Mouse (Mus musculus) heart, embryonic 11.5 days (tissue): ENCODE data around the gene Haus2. TPM values are rescaled to one million over a fixed set of nuclear protein-coding genes. Genes with fewer than 3 reads are reported as not detected.

Experiments
- ATAC-seq: fragments of 200-750 bp; cut with Nextera tagmentation; replicated peaks from 2 replicates; pipeline ENCODE4 v1.8.0; 2017; ENCODE audit warnings: moderate library complexity; ENCODE audit not compliant: insufficient number of reproducible peaks, low FRiP score, low TSS enrichment
- H3K27ac ChIP-seq: fragments of 300-500 bp; sonication (generic); 2 replicates; pipeline ENCODE4 v1.5.1; 2014; ENCODE audit warnings: mild to moderate bottlenecking, low read depth, low read length
- H3K27me3 ChIP-seq: fragments of 300-500 bp; sonication (generic); 2 replicates; pipeline ENCODE4 v1.6.1; 2014; ENCODE audit warnings: mild to moderate bottlenecking, low read length, mixed read lengths; ENCODE audit not compliant: control insufficient read depth, insufficient read depth
- H3K36me3 ChIP-seq: fragments of 300-500 bp; sonication (generic); 2 replicates; pipeline ENCODE4 v1.6.1; 2014; ENCODE audit warnings: mild to moderate bottlenecking, low read length, moderate library complexity, mixed read lengths; ENCODE audit not compliant: control insufficient read depth, insufficient read depth
- H3K4me1 ChIP-seq: fragments of 300-500 bp; sonication (generic); 2 replicates; pipeline ENCODE4 v1.6.1; 2014; ENCODE audit warnings: low read length; ENCODE audit not compliant: control insufficient read depth, insufficient read depth
- H3K4me2 ChIP-seq: fragments of 300-500 bp; sonication (generic); 2 replicates; pipeline ENCODE4 v1.6.1; 2014; ENCODE audit warnings: mild to moderate bottlenecking, moderate library complexity
- H3K4me3 ChIP-seq: fragments of 300-500 bp; sonication (generic); 2 replicates; pipeline ENCODE4 v1.5.1; 2014; ENCODE audit warnings: low read depth, low read length
- H3K9ac ChIP-seq: fragments of 300-500 bp; sonication (generic); 2 replicates; pipeline ENCODE4 v1.6.1; 2014; ENCODE audit warnings: mild to moderate bottlenecking, low read depth, low read length, moderate library complexity
- H3K9me3 ChIP-seq: fragments of 300-500 bp; sonication (generic); replicated peaks from 2 replicates; pipeline ENCODE4 v1.6.1; 2016; ENCODE audit warnings: low read length; ENCODE audit not compliant: control insufficient read depth
- whole genome bisulfite sequencing: fragments of 180-500 bp; shearing (Covaris S2); extraction: QIAGEN DNeasy Blood & Tissue Kit; methylation state at CpG from one replicate; pipeline ENCODE4 v1.1.7; 2014; ENCODE audit not compliant: insufficient replicate concordance; 5-methylcytosine and 5-hydroxymethylcytosine counted together
- polyA plus RNA-seq: library from polyadenylated mRNA; unstranded; fragments of >200 nt; fragmentation: Nextera tagmentation; extraction: Ambion mirVana; gene quantifications from 2 replicates; pipeline ENCODE4 v1.2.1, GENCODE M21; 2014

Gene Haus2
- polyA plus RNA-seq, 1 experiment from 2014 or later, result 20.6 TPM

DNA sequence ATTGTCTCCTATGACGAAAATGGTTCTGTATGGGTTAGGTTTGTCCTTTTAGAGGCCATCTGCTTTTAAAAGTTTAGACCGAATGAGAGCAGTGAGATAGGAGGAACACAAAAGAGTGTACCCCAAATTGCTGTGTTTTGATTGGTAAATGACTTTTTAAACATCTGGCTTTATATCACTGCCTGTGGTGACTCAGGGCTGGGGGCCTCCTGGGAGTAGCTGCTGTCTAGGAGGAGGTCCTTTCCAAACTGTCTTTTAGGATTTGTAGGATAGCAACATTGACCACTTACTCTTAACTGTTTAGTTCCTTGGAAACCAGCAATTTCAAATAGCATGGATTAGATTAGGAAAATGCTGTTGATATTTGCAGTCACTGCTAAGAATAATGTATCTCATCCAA, 21.1 kb downstream of the Haus2 start:
- Histone ChIP-seq H3K36me3 (peaks cover 3% of the 10 kb centered on the region; the same call in 1 of the 2 replicates), H3K27ac (no peak overlapping the region), H3K4me3 (no peak overlapping the region), H3K9ac (no peak overlapping the region), H3K4me1 (peaks cover 11% of the 10 kb centered on the region), H3K4me2 (no peak overlapping the region), H3K9me3 (no peaks in the 10 kb centered on the region), H3K27me3 (no peaks in the 10 kb centered on the region)
- 82% methylated on average over 2 of the region's 2 CpGs for WGBS
- ATAC-seq, result no peak

- Histone ChIP-seq H3K27ac (no peak overlapping the region), H3K27me3 (no peaks in the 10 kb centered on the region), H3K36me3 (peaks cover 3% of the 10 kb centered on the region; the same call in 1 of the 2 replicates), H3K9ac (no peak overlapping the region), H3K9me3 (no peaks in the 10 kb centered on the region), H3K4me1 (peaks cover 11% of the 10 kb centered on the region), H3K4me2 (no peak overlapping the region), H3K4me3 (no peak overlapping the region)
- 55% methylated on average over 2 of the region's 2 CpGs for WGBS
- ATAC-seq, result no peak
These were observed 21.5 kb downstream of the Haus2 start for GRCm38 (mm10) chr2:120630655-120631054.

- Histone ChIP-seq H3K9me3 (no peaks in the 10 kb centered on the region), H3K36me3 (peaks cover 3% of the 10 kb centered on the region; the same call in 1 of the 2 replicates), H3K9ac (no peak overlapping the region), H3K4me3 (no peak overlapping the region), H3K4me2 (no peak overlapping the region), H3K27ac (no peak overlapping the region), H3K4me1 (peaks cover 11% of the 10 kb centered on the region), H3K27me3 (no peaks in the 10 kb centered on the region)
- 58% methylated on average over 2 of the region's 2 CpGs for WGBS
- no peak for ATAC-seq
These were observed 22.3 kb downstream of the Haus2 start for GRCm38 (mm10) chr2:120631521-120631920.

DNA sequence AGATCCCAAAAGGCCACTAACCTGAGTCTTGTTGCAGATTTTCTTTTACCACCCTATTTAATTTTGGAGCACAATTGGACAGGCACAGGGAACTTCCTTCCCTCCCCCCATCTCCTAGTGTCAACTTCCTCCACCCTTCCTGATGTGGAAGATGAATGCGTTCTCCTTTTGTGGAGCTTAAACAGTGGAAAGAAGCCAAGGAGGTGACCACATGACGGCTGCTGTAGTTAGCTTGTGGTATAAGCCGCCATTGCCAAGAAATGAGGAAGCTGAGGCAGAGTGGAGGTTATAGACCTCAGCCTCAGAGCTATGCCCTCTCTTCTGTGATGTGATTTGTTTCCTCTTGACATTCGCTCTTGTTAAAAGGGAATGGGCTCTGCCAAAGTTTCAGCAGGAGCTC, 22.8 kb downstream of the Haus2 start:
- no peak for ATAC-seq
- Histone ChIP-seq H3K27me3 (no peaks in the 10 kb centered on the region), H3K27ac (no peak overlapping the region), H3K4me3 (no peak overlapping the region), H3K9me3 (no peaks in the 10 kb centered on the region), H3K4me2 (no peak overlapping the region), H3K9ac (no peak overlapping the region), H3K4me1 (peaks cover 11% of the 10 kb centered on the region), H3K36me3 (peaks cover 3% of the 10 kb centered on the region; the same call in 1 of the 2 replicates)
- WGBS, result 77% methylated on average over 4 of the region's 4 CpGs

DNA sequence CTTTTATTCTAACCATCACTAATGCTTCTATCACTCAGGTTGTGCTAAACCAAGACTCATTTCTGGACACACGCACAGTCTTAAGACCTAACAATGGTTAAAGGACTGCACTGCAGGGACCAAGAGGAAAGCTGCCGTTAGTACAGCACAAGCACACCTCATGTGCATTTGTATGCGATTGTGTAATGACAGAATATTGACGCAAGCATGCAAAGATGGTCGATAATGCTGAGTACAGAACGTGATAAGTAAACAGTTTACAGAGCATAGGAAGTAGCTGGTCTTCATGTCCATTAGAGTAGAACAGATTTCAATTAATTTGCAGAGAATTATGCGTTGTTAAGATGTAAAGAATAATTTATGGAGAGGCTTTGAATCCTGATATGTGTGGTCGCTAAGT, 31.7 kb downstream of the Haus2 start:
- Histone ChIP-seq H3K4me2 (no peak overlapping the region), H3K27ac (no peak overlapping the region), H3K36me3 (no peaks in the 10 kb centered on the region), H3K9ac (no peak overlapping the region), H3K4me1 (no peaks in the 10 kb centered on the region), H3K9me3 (no peaks in the 10 kb centered on the region), H3K4me3 (no peak overlapping the region), H3K27me3 (no peaks in the 10 kb centered on the region)
- 84% methylated on average over 8 of the region's 8 CpGs for WGBS
- ATAC-seq, result no peak

- H3K27ac ChIP-seq, result no peak overlapping the region
These were observed 34.7 kb downstream of the Haus2 start for GRCm38 (mm10) chr2:120643836-120644235.

DNA sequence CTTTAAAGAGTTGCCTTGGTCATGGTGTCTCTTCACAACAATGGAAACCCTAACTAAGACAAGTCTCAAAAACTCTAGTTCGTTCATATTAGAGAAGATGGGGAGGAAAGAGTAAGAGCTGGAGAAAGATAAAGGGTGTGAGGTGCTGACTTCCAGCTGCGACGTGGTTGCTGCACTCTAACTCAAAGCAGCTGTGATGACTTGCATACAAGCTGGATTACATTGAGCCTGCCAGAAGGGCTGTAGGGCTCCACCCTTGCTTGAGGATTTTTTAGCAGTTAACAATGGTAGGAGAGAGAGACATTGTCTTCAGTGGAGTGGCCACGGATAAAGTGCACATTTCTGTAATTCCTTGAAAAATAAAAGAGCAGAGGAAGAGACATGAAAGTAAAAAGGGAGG, 37.6 kb downstream of the Haus2 start:
- 68% methylated on average over 4 of the region's 4 CpGs for WGBS
- H3K4me2 ChIP-seq, result no peak overlapping the region
- H3K27ac ChIP-seq, result no peak overlapping the region
- no peaks in the 10 kb centered on the region for H3K27me3 ChIP-seq
- no peak for ATAC-seq
- H3K9me3 ChIP-seq, result no peaks in the 10 kb centered on the region
- no peaks in the 10 kb centered on the region for H3K4me1 ChIP-seq
- H3K9ac ChIP-seq, result no peak overlapping the region
- no peaks in the 10 kb centered on the region for H3K36me3 ChIP-seq
- H3K4me3 ChIP-seq, result no peak overlapping the region

More at GRCm38 (mm10) chr2:120643836-120644235, 34.7 kb downstream of the Haus2 start:
- no peak overlapping the region for H3K9ac ChIP-seq
- no peaks in the 10 kb centered on the region for H3K36me3 ChIP-seq
- ATAC-seq, result no peak
- H3K4me1 ChIP-seq, result no peaks in the 10 kb centered on the region
- H3K9me3 ChIP-seq, result no peaks in the 10 kb centered on the region
- no peak overlapping the region for H3K4me3 ChIP-seq
- no peaks in the 10 kb centered on the region for H3K27me3 ChIP-seq
- WGBS, result 75% methylated on average over 7 of the region's 7 CpGs
- H3K4me2 ChIP-seq, result no peak overlapping the region

DNA sequence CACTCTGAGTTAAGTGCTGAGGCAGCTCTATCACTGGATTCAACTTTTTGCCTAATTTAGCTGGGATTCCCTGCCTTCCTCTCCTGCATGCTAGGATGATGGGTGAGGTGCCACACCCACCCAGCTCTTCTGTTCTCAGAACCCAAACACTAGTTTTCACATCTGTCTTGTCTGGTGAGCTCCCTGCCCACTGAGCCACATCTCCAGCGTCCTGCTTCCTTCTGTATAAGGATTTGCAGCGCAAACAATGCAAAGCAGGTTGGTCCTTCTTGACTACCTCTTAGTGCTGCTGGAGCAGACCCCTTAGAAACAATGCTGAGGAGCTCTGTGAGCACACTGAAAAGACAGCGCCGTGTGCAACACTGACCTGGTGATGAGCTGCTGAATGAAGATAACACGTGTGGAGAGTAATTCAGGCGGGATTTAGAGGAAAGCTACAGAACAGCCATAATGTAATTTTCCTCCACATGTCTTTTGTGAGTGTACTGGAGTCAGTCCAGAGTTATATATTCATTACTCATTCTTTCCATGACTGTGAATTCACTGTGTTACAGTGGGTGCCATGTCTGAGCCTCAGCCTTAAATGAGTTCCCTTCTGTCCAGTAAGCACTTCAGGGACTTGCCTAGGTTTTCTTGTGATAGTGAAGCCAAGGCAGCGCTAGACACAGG, 43.2 kb downstream of the Haus2 start:
- no peak overlapping the region for H3K4me2 ChIP-seq
- H3K4me1 ChIP-seq, result no peaks in the 10 kb centered on the region
- H3K27ac ChIP-seq, result no peak overlapping the region
- no peak for ATAC-seq
- no peaks in the 10 kb centered on the region for H3K27me3 ChIP-seq
- 63% methylated on average over 7 of the region's 7 CpGs for WGBS
- no peak overlapping the region for H3K4me3 ChIP-seq
- no peaks in the 10 kb centered on the region for H3K36me3 ChIP-seq
- no peak overlapping the region for H3K9ac ChIP-seq
- H3K9me3 ChIP-seq, result no peaks in the 10 kb centered on the region

GRCm38 (mm10) chr2:120652925-120653284, 43.7 kb downstream of the Haus2 start:
- WGBS, result 71% methylated on average over 7 of the region's 7 CpGs
- no peak overlapping the region for H3K27ac ChIP-seq
- ATAC-seq, result no peak
- no peaks in the 10 kb centered on the region for H3K4me1 ChIP-seq
- H3K27me3 ChIP-seq, result no peaks in the 10 kb centered on the region
- no peak overlapping the region for H3K9ac ChIP-seq
- H3K4me3 ChIP-seq, result no peak overlapping the region
- no peaks in the 10 kb centered on the region for H3K36me3 ChIP-seq
- no peaks in the 10 kb centered on the region for H3K9me3 ChIP-seq
- H3K4me2 ChIP-seq, result no peak overlapping the region
